Mouse (Mus musculus): Measurements from ENCODE around the gene Tmem150a.

Tmem150a gene

DNA sequence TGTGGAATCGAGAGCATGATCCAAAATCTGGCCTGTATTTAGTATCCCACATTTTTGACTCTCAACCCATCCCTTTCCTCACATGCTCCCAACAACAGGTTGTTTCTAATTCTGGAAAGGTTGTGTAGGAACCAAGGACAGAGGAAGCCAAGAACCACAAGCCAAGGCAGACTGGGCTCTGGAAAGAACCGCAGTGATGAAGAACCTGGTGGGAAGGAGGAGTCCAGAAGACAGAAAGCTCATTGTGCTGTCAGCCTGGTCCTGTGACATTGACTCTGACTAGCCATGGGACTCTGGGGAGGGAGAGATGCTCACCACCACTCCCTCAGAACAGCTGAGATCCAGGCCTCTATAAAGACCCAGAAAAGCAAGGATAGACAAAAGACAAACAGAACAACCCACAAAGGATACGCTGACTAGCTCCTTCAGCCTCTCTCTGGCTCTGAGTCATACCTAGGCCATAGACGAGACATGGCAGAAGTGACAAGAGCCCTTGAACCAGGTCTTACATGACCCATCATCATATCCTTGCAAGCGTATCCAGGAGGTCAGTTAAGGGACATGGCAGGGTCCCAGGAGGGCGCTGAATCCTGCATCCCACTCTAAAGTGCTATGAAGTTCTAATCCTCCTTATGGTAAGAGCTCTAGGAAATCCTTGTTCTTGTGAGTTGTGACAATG lies 28.0 kb downstream of the Tmem150a start:
- TF ChIP-seq NANOG (IDR thresholded peaks at IDR 0.05; ENCODE audit: borderline replicate concordance, low read length), result no peak
- TF ChIP-seq POU5F1 (IDR thresholded peaks at IDR 0.05; ENCODE audit: borderline replicate concordance, low read length), result no peak
- no peak for TF ChIP-seq CTCF (conservative IDR thresholded peaks at IDR 0.05; ENCODE audit: low read length)
- peaks cover 9% of the 10 kb centered on the region; the same call in 1 of the 2 replicates for H3K4me1 ChIP-seq (replicated peaks; ENCODE audit: low read depth, low read length)
- H3K36me3 ChIP-seq (ENCODE audit: insufficient read depth, low read length), result no peaks in the 10 kb centered on the region
- H3K27me3 ChIP-seq (ENCODE audit: insufficient read depth, low read length), result peaks cover 58% of the 10 kb centered on the region
- no peaks in the 10 kb centered on the region for H3K9me3 ChIP-seq (ENCODE audit: low read length)
- no peak overlapping the region for H3K4me3 ChIP-seq (replicated peaks; ENCODE audit: low read length)

DNA sequence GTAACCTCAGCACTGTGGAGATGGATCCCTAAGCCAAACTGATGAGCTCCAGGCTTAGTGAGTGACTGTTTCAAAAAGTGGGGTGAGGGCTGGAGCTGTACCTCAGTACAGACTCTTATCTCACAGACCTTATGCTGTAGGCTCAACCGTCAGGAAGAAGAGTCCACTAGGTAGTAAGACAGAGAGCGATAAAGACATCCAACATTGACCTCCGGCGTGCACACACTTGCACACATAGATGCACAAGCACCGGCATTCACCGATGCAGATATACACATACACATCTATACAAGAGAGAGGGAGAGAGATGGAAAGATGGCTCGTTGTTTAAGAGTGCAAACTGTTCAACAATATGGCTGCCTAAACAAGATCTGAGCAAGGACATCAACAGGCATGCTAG lies 28.7 kb downstream of the Tmem150a start:
- H3K4me1 ChIP-seq (replicated peaks; ENCODE audit: low read depth, low read length), result peaks cover 9% of the 10 kb centered on the region; the same call in 1 of the 2 replicates
- H3K4me3 ChIP-seq (replicated peaks; ENCODE audit: low read length), result no peak overlapping the region
- H3K27me3 ChIP-seq (ENCODE audit: insufficient read depth, low read length), result peaks cover 58% of the 10 kb centered on the region
- no peaks in the 10 kb centered on the region for H3K36me3 ChIP-seq (ENCODE audit: insufficient read depth, low read length)
- H3K9me3 ChIP-seq (ENCODE audit: low read length), result no peaks in the 10 kb centered on the region
- TF ChIP-seq CTCF (conservative IDR thresholded peaks at IDR 0.05; ENCODE audit: low read length) (no peak), POU5F1 (IDR thresholded peaks at IDR 0.05; ENCODE audit: borderline replicate concordance, low read length) (no peak), NANOG (IDR thresholded peaks at IDR 0.05; ENCODE audit: borderline replicate concordance, low read length) (no peak)

DNA sequence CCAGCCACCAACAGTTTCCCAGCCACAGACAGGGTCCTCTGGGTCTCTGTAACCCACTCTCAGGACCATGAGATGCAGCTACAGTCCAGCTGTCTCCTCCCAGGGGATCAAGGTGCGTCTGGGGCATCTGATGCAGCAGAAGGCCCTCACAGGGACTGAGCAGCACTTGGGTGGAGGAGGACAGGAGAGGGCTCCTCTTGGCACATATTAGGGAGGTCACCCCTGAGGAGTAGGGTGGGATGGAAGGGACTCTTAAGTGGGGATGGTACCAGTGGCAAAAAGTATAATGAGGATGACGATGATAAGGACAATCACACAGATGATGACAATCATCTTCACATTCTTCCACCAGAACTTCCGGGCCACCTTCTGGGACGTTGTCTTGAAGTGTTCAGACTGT lies 30.0 kb downstream of the Tmem150a start:
- no peak overlapping the region for H3K4me3 ChIP-seq (replicated peaks; ENCODE audit: low read length)
- peaks cover 52% of the 10 kb centered on the region for H3K27me3 ChIP-seq (ENCODE audit: insufficient read depth, low read length)
- peaks cover 13% of the 10 kb centered on the region for H3K4me1 ChIP-seq (replicated peaks; ENCODE audit: low read depth, low read length)
- H3K36me3 ChIP-seq (ENCODE audit: insufficient read depth, low read length), result no peaks in the 10 kb centered on the region
- no peak for TF ChIP-seq CTCF (conservative IDR thresholded peaks at IDR 0.05; ENCODE audit: low read length)
- no peak for TF ChIP-seq POU5F1 (IDR thresholded peaks at IDR 0.05; ENCODE audit: borderline replicate concordance, low read length)
- TF ChIP-seq NANOG (IDR thresholded peaks at IDR 0.05; ENCODE audit: borderline replicate concordance, low read length), result no peak
- H3K9me3 ChIP-seq (ENCODE audit: low read length), result no peaks in the 10 kb centered on the region

DNA sequence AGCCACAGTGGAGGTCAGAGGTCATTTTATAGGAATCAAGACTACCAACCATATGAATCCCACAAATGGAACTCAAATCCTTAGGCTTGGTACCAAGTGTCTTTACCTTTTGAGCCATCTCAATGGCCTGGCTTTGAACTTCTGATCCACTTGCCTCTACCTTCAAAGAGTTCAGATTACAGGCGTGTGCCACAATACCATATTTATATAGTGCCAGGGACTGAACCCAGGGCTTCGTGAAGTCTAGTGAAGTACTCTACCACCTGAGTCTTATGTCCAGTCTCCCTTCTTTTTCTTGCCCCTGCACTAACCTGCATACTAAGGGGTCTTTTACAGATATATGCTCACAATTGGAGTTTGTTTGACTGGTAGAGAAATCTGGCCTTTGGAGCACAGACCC lies 31.3 kb downstream of the Tmem150a start:
- peaks cover 24% of the 10 kb centered on the region for H3K4me1 ChIP-seq (replicated peaks; ENCODE audit: low read depth, low read length)
- H3K9me3 ChIP-seq (ENCODE audit: low read length), result no peaks in the 10 kb centered on the region
- H3K4me3 ChIP-seq (replicated peaks; ENCODE audit: low read length), result no peak overlapping the region
- H3K27me3 ChIP-seq (ENCODE audit: insufficient read depth, low read length), result peaks cover 40% of the 10 kb centered on the region
- TF ChIP-seq CTCF (conservative IDR thresholded peaks at IDR 0.05; ENCODE audit: low read length) (no peak), NANOG (IDR thresholded peaks at IDR 0.05; ENCODE audit: borderline replicate concordance, low read length) (no peak), POU5F1 (IDR thresholded peaks at IDR 0.05; ENCODE audit: borderline replicate concordance, low read length) (no peak)
- no peaks in the 10 kb centered on the region for H3K36me3 ChIP-seq (ENCODE audit: insufficient read depth, low read length)

DNA sequence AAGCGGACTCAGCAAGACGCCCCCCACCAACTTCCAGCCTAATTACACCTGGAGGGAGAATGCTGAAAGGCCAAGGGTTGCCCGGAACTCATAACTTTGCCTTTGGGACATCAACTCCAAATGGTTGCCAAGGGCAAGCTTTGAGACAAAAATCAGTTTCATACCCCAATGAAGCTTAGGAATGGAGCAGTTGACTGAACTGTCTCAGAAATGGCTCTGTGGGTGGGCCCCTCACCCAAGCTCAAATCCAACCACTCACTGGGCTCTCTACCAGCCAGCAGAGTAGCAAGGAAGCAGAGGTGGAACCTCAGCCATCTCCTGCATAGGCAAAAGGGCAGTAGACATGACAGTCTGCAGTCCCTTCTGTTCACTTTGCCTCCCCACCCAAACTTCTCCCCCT lies 32.6 kb downstream of the Tmem150a start:
- peaks cover 24% of the 10 kb centered on the region for H3K4me1 ChIP-seq (replicated peaks; ENCODE audit: low read depth, low read length)
- no peaks in the 10 kb centered on the region for H3K9me3 ChIP-seq (ENCODE audit: low read length)
- no peak overlapping the region for H3K4me3 ChIP-seq (replicated peaks; ENCODE audit: low read length)
- TF ChIP-seq NANOG (IDR thresholded peaks at IDR 0.05; ENCODE audit: borderline replicate concordance, low read length), result no peak
- TF ChIP-seq CTCF (conservative IDR thresholded peaks at IDR 0.05; ENCODE audit: low read length), result no peak
- peaks cover 31% of the 10 kb centered on the region for H3K27me3 ChIP-seq (ENCODE audit: insufficient read depth, low read length)
- no peaks in the 10 kb centered on the region for H3K36me3 ChIP-seq (ENCODE audit: insufficient read depth, low read length)

DNA sequence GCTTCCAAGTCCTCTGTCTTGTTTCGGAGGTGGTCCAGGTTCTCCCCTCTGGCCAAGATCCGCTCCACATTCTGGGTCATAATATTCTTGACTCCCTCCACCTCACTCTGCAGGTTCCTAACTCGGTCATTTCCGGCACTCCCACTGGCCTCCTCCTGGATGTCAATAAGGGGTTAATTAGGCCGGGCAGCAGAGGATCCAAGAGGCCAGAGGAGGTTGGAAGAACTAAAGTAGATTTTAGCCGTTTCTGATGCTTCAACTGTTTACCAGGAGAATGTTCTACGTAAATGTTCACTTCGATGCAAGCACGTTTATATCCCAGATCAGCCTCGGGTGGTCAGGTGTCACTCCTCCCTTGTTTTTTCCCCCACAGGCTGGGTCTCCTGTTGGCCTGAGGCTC lies 33.0 kb downstream of the Tmem150a start:
- H3K4me1 ChIP-seq (replicated peaks; ENCODE audit: low read depth, low read length), result peaks cover 24% of the 10 kb centered on the region
- TF ChIP-seq CTCF (conservative IDR thresholded peaks at IDR 0.05; ENCODE audit: low read length) (no peak), NANOG (IDR thresholded peaks at IDR 0.05; ENCODE audit: borderline replicate concordance, low read length) (no peak), POU5F1 (IDR thresholded peaks at IDR 0.05; ENCODE audit: borderline replicate concordance, low read length) (no peak)
- H3K4me3 ChIP-seq (replicated peaks; ENCODE audit: low read length), result no peak overlapping the region
- no peaks in the 10 kb centered on the region for H3K9me3 ChIP-seq (ENCODE audit: low read length)
- peaks cover 27% of the 10 kb centered on the region for H3K27me3 ChIP-seq (ENCODE audit: insufficient read depth, low read length)
- H3K36me3 ChIP-seq (ENCODE audit: insufficient read depth, low read length), result no peaks in the 10 kb centered on the region

DNA sequence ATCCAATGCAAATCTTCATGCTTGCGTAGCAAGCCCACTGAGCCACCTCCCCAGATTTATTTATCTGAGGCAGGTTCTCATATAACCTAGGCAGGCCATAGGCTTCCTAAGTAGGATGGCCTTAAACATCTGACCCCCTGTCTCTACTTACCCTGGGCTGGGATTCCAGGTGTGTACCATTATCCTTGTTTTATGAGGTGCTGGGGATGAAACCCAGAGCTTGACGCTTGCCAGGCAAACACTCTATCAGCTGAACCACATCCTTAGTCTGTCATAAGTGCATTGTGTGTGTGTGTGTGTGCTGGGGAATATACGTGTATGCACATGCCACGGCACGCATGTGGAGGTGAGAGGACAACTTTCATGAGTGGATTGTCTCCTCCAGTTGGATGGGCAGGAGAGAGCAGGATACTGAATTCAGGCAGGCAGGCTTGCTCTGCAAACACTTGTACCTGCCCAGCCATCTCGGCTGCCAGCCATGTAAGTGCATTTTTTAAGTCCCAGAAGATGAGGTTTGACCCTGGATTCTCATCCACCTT lies 33.6 kb downstream of the Tmem150a start:
- TF ChIP-seq CTCF (conservative IDR thresholded peaks at IDR 0.05; ENCODE audit: low read length) (no peak), NANOG (IDR thresholded peaks at IDR 0.05; ENCODE audit: borderline replicate concordance, low read length) (no peak), POU5F1 (IDR thresholded peaks at IDR 0.05; ENCODE audit: borderline replicate concordance, low read length) (no peak)
- Histone ChIP-seq H3K27me3 (ENCODE audit: insufficient read depth, low read length) (peaks cover 24% of the 10 kb centered on the region), H3K4me3 (replicated peaks; ENCODE audit: low read length) (no peak overlapping the region), H3K36me3 (ENCODE audit: insufficient read depth, low read length) (no peaks in the 10 kb centered on the region), H3K9me3 (ENCODE audit: low read length) (no peaks in the 10 kb centered on the region), H3K4me1 (replicated peaks; ENCODE audit: low read depth, low read length) (peaks cover 24% of the 10 kb centered on the region)

DNA sequence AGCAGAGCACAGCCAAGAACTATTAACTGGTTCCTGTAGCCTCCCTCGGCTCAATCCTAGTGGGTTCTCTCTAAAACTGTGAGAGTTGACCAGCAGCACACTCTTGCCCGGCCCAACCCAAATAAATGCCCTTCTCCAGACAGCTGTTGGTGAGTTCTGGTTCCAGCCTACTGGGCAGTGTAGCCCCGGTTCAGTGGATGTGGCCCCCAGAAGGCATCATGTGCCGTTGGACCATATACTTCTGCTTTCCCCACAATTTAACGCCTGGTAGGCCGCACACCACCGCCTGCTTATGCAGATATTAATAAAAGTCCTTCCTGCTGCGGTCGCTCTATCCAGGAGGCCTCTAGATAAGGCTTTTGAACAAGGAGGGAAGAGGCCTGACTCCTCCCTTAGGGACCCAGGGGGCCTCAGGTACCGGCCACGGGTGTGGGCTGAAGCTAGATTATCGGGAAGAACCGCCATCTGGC lies 34.3 kb downstream of the Tmem150a start:
- no peak for TF ChIP-seq NANOG (IDR thresholded peaks at IDR 0.05; ENCODE audit: borderline replicate concordance, low read length)
- TF ChIP-seq CTCF (conservative IDR thresholded peaks at IDR 0.05; ENCODE audit: low read length), result no peak
- no peak for TF ChIP-seq POU5F1 (IDR thresholded peaks at IDR 0.05; ENCODE audit: borderline replicate concordance, low read length)
- H3K4me3 ChIP-seq (replicated peaks; ENCODE audit: low read length), result peak overlapping the region; percentile 76
- peaks cover 24% of the 10 kb centered on the region for H3K4me1 ChIP-seq (replicated peaks; ENCODE audit: low read depth, low read length)
- peaks cover 24% of the 10 kb centered on the region for H3K27me3 ChIP-seq (ENCODE audit: insufficient read depth, low read length)
- no peaks in the 10 kb centered on the region for H3K36me3 ChIP-seq (ENCODE audit: insufficient read depth, low read length)
- no peaks in the 10 kb centered on the region for H3K9me3 ChIP-seq (ENCODE audit: low read length)

Measured in E14TG2a.4 (cell line).